Mouse (Mus musculus) Patski (cell line): ENCODE measurements around the gene Gm13693. TPM values are rescaled to one million over a fixed set of nuclear protein-coding genes. Genes with fewer than 3 reads are reported as not detected.
"Not testable (repeated sequence)": the region's sequence is repeated elsewhere in the genome, so short reads cannot be mapped to it uniquely, and the experiment has no call there.

Experiments used
- ATAC-seq: fragments of 100-300 bp; one replicate; pipeline ENCODE4 v1.8.0; 2021
- CTCF ChIA-PET: fragments of 350-600 bp; sonication (Branson Sonifier 250); formaldehyde crosslinking; loops from one replicate; lab custom pipeline; 2022; ENCODE audit warnings: inconsistent platforms; lab: Charles Lee
- POLR2A ChIA-PET: fragments of 350-600 bp; sonication (Branson Sonifier 250); formaldehyde crosslinking; loops from one replicate; lab custom pipeline; 2022; ENCODE audit warnings: antibody characterized with exemption, inconsistent platforms; lab: Charles Lee
- DNase-seq: peaks from one replicate; pipeline ENCODE4 v3.0.0-alpha.2; 2011; ENCODE audit warnings: low read depth, low spot score
- H3K27me3 ChIP-seq: fragments of 371-371 bp; one replicate; pipeline ENCODE4 v1.5.1; 2021
- CTCF ChIP-seq: fragments of 100-300 bp; IDR thresholded peaks from one replicate; pipeline ENCODE4 v1.5.1; 2021
- in situ Hi-C: fragments of 300-500 bp; cut with MboI; formaldehyde crosslinking; loops from 3 replicates; pipeline ENCODE4 v1.11.1; 2018; ENCODE audit warnings: low pct_unique_long_range_greater_than_20kb, mixed read lengths
- polyA plus RNA-seq: library from polyadenylated mRNA; unstranded; gene quantifications from one replicate; pipeline ENCODE4 v1.2.3, GENCODE M21; 2021

The Gm13693 gene
- polyA plus RNA-seq, 1 experiment from 2014 or later: 1.3 TPM

DNA sequence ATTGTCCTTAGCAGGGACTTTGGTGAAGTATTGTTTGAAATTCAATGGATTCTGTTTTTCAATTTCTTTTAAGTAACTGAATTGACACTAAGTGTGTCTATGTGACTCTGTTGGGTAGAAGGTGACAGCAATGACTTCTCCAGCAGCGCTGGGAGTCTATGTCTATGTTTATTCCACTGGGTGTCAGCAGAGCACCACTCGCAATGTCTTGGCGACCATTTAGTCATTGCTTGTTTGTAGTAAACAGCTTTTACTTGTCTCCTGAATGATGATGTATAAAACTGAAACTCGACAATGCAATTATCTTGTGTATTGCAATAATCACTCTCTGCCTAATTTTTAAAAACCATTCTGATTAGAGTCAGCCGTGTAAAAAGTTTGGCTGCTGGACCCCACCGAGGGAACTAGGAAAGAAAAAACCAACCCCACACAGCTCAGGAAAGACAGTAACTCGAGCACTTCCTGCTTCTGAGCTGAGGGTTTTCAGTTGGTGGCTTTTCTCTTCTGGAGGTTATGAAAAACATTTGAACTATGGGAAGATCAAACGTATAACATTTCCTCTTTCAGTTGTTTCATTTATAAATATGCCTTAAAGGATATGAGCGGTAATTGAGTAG is 32.4 kb downstream of the Gm13693 start:
- CTCF ChIA-PET, ATAC-seq, POLR2A ChIA-PET, DNase-seq, in situ Hi-C loops: not testable (repeated sequence)
- peak; percentile 33 for TF ChIP-seq CTCF
- H3K27me3 ChIP-seq: peaks cover 22% of the 10 kb centered on the region

DNA sequence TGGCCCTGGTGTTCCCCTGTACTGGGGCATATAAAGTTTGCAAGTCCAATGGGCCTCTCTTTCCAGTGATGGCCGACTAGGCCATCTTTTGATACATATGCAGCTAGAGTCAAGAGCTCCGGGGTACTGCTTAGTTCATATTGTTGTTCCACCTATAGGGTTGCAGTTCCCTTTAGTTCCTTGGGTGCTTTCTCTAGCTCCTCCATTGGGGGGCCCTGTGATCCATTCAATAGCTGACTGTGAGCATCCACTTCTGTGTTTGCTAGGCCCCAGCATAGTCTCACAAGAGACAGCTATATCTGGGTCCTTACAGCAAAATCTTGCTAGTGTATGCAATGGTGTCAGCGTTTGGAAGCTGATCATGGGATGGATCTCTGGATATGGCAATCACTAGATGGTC is 33.2 kb downstream of the Gm13693 start:
- CTCF ChIA-PET, ATAC-seq, POLR2A ChIA-PET, in situ Hi-C loops, DNase-seq: not testable (repeated sequence)
- peaks cover 23% of the 10 kb centered on the region for H3K27me3 ChIP-seq

DNA sequence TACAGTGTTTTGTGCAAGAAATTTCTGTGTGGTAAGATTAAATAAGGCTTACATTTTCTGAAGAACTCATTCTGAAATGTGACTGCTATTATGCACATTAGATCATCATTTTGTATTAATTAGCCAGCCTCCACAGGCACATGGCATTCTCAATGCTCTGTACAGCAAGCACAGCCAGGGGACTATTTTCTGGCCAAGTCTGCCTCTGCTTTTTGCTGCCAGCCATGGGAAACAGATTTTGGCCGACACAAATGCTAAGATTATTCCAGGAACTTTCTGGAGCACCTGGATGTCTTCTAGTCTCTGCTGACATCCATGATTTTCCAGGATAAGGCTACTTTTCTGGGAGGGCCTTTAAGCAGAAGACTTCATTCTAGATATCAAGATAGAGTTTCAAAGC is 47.6 kb downstream of the Gm13693 start:
- peaks cover 66% of the 10 kb centered on the region for H3K27me3 ChIP-seq
- CTCF ChIA-PET: no interaction called here
- DNase-seq (no peak), ATAC-seq (no peak)
- TF ChIP-seq CTCF: no peak
- POLR2A ChIA-PET: no interaction called here
- in situ Hi-C loops: no loop called here

DNA sequence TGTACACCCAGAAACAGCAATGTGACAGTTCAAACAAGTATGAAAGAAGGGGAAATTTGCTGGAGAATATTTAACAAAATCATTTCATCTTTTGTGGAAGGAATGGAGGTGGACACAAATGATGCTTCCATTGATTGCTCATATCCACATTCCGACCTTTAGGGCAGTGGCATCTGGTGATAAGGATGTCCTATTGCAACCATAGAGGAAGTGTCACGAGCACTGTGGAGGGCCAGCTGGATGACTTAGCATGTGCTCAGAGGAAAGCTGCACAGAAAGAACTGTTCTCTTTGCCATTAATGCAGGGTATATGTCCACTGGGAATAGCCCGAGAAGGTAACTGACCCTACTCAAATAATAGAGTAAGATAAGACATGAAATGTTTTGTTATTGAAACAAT is 48.5 kb downstream of the Gm13693 start:
- TF ChIP-seq CTCF: no peak
- peaks cover 73% of the 10 kb centered on the region for H3K27me3 ChIP-seq
- no peak for DNase-seq
- ChIA-PET CTCF (no interaction called here), POLR2A (no interaction called here)
- in situ Hi-C loops: no loop called here
- no peak for ATAC-seq

Other genes starting within 250 kb of the Gm13693 start
- gene Itgav, start 237.1 kb upstream of the Gm13693 start, polyA plus RNA-seq: 374 TPM
- gene Fam171b, start 148.9 kb upstream of the Gm13693 start, polyA plus RNA-seq: 0.49 TPM
- not detected for gene Zswim2, start 20.3 kb upstream of the Gm13693 start, polyA plus RNA-seq
- gene Gm13698, start 5.8 kb upstream of the Gm13693 start, polyA plus RNA-seq: 1.3 TPM
- gene Gm13695, start 5.8 kb downstream of the Gm13693 start, polyA plus RNA-seq: not detected
- 1.3 TPM for gene Gm13696, start 11.6 kb downstream of the Gm13693 start, polyA plus RNA-seq
- gene Gm13694, start 17.4 kb downstream of the Gm13693 start, polyA plus RNA-seq: 1.3 TPM
- 1.3 TPM for gene Gm13697, start 23.2 kb downstream of the Gm13693 start, polyA plus RNA-seq
- 1.3 TPM for gene Gm13691, start 29.1 kb downstream of the Gm13693 start, polyA plus RNA-seq